Mouse (Mus musculus) left cerebral cortex, adult 8-10 months (tissue): Measurements from ENCODE around the gene D630045J12Rik. TPM values are rescaled to one million over a fixed set of nuclear protein-coding genes. Genes with fewer than 3 reads are reported as not detected.

Source experiments
- DNase-seq, 2 experiments: peaks; one replicate each; pipeline ENCODE4 v3.0.0; 2022; ENCODE audit warnings: low spot score in 2 of 2
- total RNA-seq, 4 experiments: library from RNA; stranded (reverse); gene quantifications; 2 replicates each; pipeline ENCODE4 v1.2.4; 2022

Gene D630045J12Rik
- total RNA-seq, 4 experiments from 2014 or later: 29.1 to 36.6 (median 33.5) TPM

DNA sequence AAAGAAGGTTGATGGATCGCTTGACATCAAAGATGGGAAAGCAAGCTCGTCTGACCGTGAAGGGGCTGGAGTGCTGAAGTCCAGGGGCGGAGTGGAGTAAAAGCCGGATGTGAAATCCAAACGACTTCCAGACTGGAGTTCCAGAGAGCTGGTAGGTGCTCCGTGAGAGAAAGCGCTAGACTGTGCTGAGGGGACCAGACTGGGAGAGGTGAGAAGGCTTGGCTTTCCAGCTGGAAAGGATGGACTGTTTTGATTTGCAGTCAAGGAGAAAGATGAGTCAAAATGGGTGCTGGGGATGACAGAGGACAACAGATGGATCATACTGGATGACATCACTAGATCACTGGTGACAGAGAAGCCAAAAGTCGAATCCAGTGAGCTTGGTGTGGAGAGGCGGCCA is 58.5 kb downstream of the D630045J12Rik start:
- no peak for DNase-seq

DNA sequence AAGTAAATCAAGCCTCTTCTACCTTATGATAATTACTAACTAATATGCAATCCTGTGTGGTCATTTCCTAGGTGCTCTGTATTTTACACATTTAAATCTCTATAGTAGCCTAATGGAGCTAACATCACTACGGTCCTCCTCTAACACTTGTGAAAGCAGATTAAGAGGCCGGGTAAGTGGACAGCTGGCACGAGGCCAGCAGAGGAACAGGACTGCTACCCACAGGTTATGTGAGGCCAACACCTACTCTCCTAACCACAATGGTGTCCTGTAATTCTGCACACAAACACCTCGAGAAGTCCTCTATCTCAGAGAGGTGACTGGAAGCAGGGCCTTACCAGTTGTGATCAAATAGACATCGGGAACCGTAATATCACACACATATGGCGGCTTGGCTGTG is 59.8 kb downstream of the D630045J12Rik start:
- DNase-seq: no peak

DNA sequence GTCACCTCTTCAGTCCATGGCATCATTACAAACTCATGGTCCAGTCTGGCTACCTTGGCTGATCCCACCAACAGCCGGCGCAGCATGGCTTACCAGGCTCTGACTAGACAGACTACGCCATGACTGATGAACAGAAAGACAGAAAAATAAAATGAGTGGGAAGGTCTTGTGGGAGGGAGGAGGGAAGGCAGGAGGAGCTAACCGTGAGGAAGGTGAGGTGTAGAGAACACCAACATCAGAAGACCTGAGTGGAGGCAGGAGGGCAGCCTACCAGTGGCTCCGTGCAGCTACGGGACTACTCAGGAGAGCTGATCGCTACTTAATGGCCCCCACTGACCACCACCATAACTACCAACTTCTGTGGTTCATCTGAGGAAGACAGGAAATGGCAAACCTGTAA is 60.9 kb downstream of the D630045J12Rik start:
- no peak for DNase-seq

DNA sequence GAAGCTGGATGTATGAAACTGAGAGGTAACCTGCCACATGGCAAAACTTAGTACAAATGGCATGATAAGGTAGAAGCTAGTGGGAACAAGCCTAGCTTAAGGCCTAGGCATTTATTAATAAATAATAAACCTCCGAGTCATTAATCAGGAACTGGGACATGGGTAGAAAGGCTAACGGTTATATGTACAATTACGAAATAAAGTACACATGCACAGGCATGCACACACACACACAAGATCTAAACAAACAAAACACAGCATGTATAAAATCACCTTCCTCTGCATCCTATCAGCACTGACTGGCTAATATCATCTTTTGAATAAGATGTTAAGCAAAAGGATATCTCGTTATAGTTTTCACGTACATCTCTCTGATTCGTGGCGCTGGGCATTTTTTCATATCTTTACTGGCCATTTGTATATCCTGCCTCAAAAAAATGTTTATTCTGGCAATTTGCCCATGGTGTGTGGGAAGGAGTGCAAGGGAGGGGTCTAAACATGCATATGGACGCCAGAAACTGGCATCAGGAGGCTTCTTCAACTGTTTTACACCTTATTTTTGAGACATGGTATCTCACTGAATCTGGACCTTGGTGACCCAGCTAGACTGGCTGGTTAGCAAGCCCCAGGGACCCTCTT is 67.4 kb downstream of the D630045J12Rik start:
- DNase-seq: no peak

DNA sequence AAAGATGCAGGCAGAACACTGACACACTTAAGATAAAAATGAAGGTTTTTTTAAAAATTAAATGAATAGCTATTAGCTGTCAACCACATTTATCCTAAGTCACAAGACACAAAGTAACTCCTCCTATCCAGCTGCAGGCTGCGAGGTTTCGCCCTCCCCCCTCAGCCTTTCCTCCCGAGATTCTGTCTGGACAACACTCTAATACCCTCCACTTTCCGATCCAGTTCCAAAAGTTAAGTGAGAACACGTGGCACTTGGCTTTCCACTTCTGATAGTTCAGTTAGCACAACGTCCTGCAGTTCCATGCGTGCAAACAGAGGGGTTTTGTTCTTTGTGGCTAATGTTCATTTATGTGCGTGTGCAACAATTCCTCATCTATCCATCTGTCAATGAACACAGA is 69.0 kb downstream of the D630045J12Rik start:
- DNase-seq: no peak

DNA sequence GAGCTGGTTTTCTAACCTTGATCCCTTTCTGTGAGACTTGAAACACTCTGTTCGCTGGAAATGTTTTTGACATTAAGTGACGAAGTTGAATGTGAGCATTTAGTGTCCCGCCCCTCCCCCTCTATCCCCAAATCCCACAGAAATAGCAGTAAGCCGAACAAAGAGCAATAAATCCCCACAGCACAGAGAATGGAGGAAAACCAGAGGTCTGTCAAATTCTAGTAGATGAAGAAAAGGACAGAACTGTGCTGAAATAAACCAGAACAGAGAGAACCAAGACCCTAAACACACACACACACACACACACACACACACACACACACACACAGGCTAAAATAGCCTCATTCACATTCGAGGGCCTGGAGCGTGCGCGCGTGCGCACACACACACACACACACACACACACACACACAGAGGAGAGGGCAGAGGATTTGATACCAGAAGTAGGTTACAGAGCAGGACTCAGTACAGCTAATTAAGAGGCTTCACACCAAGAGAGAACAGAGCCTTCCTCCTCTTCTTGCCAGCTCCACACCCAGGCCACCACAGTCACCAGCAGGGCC is 72.0 kb downstream of the D630045J12Rik start:
- DNase-seq: no peak

DNA sequence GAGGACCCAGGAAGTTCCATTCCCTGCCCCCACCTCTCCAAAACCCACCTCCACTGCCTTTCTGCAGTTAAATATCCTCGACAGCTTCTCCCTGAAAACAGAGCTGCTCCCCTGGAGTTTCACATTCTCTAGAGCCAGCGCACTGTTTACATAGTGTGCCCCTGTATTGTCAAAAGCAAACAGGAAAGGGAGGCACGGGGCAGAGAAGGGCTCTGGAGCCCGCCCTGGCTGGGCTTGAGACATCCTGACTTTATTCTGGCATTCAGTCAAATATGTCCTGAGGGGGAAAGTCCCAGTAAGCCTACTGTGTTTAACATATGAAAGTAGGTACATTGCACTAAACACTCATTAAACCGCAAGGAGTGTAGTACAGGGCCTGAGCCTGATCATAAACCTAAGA is 73.1 kb downstream of the D630045J12Rik start:
- no peak for DNase-seq

DNA sequence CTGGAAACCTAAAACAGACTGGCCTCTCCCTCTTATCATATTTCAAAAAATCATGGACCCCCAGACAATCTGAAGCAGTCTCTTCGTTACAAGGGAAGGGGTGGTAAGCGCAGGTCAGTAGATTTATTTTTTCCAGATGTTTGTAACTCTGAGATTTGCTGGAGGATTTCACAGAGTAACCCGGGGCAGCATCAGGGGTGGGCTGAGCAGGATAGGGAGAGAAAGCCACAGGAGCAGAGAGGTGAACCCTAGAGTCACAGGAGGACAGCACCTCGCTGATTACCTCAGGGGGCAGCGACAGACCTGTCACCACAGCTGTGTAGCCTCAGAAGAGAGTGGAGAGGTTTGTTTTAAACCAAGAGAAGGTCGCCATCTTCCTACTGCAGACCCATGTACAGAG is 88.4 kb downstream of the D630045J12Rik start:
- DNase-seq: no peak

DNA sequence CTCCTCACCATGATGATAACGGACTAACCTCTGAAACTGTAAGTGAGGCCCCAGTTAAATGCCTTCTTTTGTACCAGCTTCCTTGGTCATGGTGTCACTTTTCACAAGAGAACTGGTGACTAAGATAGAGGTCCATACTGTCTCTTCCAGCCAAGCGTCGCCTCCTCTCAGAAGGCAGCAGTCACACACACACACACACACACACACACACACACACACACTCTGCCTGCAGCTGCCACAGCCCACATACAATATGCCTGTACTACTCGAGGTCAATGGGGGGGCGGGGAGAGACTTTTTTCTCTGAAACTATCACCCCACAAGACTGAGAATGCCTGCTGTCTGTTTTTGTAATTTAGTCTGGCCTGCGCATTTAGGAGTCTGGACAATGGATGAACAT is 89.1 kb downstream of the D630045J12Rik start:
- DNase-seq: peak in 1 of 2 experiments; percentile 31

DNA sequence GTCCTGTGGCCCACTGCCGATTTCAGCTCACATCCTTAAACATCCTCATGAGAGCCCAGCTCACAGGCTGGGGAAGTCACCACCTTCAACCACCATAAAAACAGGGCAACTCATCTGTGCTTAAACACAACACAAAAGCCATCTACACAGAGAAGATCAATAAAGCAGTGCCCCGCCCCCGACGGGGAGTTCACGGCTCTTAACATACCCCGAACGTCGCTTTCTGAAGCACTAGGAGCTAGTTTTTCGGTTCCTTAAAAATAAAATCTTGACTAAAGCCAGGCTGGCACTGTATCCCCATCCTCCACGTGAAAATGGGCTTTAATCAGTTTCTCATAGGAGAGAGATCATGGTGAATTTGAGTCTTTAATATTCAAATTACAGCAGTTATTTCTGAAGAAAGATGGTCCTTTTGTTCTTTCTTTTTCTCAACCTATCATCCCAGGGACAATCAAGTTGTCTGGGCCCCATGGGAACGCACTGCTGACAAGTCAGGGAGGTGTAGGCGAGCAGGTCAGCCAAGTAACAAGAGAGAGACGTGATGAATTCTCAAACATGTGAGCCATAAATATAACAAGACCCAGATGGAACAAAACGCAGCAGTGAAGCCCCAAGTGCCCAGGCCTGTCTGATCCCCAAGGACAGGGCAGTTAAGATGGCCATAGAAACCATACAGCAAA is 90.8 kb downstream of the D630045J12Rik start:
- DNase-seq: no peak

DNA sequence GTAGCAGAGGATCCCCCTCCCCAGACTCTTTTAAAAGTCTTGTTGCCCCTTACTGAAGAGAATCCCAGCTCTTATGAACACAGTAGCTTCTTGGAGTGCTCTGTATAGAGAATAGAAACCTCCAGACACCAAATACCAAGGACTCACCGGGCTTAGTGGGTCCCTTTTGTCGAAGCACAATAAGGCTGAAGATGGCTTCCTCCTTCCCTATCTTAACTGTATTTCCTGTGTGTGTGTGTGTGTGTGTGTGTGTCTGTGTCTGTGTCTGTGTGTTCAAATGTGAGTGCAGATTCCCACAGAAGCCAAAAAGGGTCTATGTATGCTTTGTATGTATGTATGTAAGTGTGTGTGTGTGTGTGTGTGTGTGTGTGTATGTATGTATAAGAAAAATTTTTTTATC is 93.3 kb downstream of the D630045J12Rik start:
- no peak for DNase-seq

DNA sequence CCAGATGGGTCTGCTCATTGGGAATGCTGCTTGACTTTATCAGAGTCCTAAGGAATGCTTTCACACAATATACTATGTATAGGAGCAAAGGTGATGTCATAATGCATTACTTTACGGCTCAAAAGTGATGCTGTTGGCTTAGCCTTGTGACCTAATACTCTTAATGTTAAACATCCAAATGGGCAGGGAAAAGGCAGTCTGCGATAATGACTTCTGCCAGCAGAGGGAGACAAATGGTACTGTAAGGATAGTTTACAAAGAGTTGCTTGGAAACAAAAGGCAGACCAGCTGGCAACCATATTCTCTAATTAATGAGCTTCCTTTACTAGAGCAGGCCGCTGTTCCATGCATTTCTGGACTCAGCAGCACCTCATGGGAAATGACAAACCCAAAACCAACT is 93.7 kb downstream of the D630045J12Rik start:
- peak; percentile 57 to 71 for DNase-seq

DNA sequence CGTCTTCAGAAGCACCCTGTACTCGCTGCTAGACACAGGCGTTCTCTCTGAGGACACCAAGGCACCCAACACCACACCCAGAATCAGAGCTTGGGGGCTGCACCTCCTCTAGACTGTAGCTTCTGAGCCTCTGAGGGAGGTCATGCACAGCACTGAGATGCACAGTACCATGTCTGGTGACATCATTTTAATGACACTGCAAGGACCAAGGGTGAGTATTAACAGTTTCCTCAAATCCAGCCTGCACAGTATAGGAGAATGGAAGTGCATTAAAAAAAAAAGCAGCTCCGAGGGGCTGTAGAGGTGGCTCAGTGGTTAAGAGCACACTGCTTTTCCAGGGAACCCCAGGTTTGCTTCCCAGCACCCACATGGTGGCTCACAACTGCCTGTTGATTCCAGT is 94.2 kb downstream of the D630045J12Rik start:
- no peak for DNase-seq

DNA sequence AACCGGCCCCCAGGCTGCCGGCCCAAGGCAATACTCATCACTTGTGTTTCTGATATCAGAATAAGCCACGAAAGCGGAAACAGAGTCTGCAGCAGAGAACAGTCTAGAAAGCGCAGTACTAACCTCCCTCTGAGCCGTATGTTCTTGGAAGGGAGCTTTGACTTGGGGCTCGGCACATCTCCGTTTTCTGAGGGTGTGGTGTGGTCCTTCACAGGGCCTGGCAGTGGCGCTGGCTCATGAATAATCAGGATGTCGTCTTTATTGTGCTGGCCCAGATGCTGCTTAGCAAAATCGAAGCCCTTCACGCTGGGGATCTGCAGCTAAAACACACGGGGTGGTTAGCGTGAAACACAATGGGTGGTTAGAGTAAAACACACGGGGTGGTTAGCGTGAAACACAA is 95.9 kb downstream of the D630045J12Rik start:
- DNase-seq: no peak

DNA sequence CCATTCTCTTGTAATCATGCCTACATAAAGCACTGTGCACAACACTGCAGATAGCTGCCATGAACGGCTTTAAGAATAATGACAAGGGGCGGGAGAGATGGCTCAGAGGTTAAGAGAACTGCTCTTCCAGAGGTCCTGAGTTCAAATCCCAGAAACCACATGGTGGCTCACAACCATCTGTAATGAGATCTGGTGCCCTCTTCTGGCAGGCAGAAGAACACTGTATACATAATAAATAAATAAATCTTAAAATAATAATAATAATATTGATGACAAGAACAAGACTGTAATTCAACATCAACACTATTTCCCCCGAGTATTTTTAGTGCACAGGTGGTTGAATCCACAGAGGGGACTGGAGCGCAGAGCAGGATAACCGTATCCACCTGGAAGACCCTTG is 97.6 kb downstream of the D630045J12Rik start:
- no peak for DNase-seq

DNA sequence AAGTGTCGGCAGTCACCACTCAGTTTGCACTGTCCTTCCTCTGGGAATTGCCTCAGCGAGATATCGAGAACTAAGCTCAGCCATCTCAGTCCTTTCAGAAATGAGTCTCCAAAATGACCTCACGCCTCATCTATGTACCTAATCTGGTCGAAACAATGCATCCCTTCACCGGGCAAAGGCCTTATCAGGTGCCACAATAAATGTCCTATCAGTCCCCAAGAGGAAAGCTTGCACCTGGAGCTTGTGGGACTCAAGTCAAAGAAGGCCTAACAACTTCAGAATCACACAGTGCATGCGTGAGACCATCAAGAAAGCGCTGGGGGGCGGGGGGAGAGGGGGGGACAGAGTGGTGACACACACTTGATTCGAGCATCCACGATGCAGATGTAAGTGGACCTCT is 101.5 kb downstream of the D630045J12Rik start:
- DNase-seq: no peak

DNA sequence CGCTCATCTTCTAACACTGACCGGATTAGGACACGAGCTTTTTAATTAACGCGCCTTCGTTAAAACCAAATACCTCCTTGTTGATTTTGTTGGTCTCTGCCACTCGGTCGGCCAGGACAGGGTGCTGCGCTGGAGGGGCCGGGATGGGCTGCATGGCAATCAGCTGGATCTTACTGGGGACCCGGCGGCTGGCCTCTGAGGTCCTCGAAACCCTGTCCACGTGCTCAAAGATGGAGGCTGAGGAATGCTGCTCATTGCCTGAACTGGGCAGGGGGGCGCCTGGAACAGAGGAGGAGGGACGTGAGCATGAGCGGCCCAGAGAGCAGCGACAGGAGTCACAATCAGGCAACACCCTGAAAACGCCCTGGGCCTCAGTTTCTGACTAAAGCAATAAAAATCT is 104.3 kb downstream of the D630045J12Rik start:
- no peak for DNase-seq

DNA sequence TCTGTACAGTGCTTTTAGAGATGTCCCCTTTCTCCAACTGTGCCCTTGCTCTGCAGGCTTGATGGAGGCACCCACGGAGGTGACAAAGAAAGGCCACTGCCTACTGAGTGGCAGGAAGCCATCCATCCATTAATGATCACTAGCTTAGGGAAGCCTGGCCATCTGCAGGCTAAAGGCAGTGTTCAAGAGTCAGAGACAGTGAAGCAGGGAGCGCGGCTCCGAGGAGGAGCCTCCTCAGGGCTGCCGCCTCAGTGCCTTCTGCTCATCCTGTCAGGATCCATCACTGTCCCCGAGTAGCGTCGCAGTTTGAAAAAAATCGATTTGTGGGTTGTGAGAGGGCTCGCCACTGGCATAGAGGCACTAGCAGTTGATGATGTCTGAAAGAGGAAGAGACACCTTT is 105.2 kb downstream of the D630045J12Rik start:
- no peak for DNase-seq

DNA sequence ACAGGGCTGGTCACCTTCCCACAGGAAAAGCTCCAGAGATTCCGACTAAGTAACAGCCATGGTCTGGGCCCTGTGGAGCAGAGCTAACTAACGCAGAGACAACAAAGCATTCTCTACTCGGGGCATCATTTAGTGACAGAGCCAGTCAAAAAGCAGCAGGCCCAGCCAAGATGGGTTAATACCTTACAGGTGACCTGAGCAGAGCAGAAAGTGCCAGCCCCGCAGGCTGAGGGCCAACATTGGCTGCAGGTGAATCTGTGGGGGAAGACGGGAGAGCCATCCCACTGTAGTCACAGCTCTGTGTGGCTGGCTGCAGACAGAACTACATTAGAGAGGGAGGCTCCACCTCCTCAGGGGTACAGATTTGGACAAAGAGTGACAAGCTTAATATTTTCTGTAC is 106.5 kb downstream of the D630045J12Rik start:
- no peak for DNase-seq

DNA sequence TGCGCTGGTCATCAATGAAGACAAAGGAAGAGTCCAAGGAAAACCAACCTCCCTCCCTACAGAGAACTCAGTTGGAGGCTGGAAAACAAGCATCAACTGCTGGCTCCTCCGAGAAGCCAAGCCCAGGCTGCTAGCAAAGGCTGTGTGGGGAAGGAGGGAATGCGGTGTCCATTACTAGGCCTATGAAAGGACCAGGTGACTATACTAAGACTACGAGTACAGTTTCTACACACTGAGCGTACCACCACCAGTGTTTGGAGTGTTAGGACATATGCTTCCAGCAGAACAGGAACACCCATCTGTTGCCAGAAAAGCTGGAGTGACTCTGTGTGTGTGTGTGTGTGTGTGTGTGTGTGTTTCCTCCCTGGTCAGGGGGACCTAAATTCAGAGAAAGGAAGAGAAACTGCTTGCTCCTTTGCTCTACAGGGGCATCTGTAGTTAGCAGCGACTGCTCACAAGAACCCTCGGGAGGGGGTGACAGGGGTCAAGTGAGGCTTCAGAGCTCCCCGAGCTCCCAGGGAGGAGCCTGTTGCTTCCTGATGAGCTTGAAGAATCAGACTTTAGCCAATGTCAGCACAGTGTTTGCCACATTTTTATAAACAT is 108.2 kb downstream of the D630045J12Rik start:
- DNase-seq: no peak

DNA sequence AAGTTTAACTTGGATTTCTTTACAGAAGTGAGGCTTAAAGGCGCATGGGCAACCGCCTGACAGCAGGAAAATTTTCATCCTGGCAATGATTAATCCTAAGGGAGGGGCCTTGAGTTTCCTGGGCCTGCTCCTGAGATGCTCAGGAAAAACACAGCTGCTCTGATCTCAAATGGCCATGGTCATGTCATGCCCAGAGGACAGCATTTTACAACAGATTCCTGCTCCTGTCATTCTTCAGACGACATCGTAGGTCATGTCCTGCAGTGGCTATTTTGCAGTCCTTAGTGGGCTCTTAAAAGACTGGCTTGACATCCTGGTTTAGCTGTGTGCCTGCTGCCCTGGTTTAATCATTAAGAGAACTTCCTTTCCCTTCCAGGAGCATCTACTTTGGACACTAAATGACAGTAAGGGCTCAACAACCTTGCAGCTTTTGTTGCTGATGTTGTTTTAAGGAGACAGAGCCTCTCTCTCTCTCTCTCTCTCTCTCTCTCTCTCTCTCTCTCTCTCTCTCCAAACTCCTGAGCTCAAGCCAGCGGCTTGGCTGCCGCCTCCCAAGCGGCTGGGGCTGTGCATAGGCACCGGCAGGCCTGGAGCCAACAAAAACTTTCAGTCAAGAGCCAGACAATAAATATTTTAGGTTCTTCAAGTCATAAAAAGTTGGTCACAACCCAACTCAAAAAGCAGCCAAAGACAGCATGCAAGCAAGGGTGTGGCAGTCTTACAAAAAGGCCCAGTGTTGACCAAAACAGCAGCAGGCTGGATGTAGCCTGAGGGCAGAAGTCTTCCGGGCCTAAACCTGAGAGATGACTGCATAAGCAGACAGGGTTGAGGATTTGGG is 109.4 kb downstream of the D630045J12Rik start:
- no peak for DNase-seq

DNA sequence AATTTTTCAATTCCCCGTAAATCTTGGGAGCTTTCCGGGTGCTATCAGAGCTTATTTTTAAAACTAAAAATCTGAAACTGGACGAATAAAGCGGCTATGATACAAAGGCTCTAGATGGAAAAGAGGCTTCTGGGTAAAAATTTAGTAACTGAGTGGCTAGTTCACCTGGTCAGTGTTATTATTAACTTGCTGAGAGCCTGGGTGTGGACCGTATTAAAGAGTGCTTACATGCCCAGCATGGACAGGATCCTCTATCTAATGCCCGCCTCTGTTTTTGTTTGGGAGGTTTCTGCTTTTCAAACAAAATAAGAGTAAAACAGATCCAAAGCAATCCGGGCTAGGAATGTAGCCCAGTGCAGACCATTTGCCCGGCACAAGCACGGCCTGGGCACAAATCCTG is 113.4 kb downstream of the D630045J12Rik start:
- no peak for DNase-seq
